Mouse (Mus musculus): ENCODE measurements around the gene Pzp. TPM values are rescaled to one million over a fixed set of nuclear protein-coding genes. Genes with fewer than 3 reads are reported as not detected.
A peak's percentile ranks its signal among the peaks of the same experiment; 100 is the strongest.

Pzp gene
- polyA plus RNA-seq, 1 experiment from 2014 or later = not detected

GRCm38 (mm10) chr6:128447063-128447462 lies 79.5 kb downstream of the Pzp start:
- H3K4me3 ChIP-seq (ENCODE audit: low read depth, low read length) = no peak overlapping the region
- ATAC-seq (replicated peaks; ENCODE audit: low FRiP score, low TSS enrichment, low read depth) (no peak), DNase-seq (ENCODE audit: low spot score) (no peak)
- H3K9ac ChIP-seq (ENCODE audit: low read length) = no peak overlapping the region
- H3K9me3 ChIP-seq (ENCODE audit: control insufficient read depth, low read length) = no peaks in the 10 kb centered on the region
- H3K4me1 ChIP-seq (replicated peaks; ENCODE audit: control insufficient read depth, insufficient read depth, low read length) = no peaks in the 10 kb centered on the region
- WGBS = 96% methylated on average over 5 of the region's 5 CpGs
- H3K36me3 ChIP-seq (ENCODE audit: control insufficient read depth, insufficient read depth, low read length) = no peaks in the 10 kb centered on the region
- H3K27me3 ChIP-seq (replicated peaks; ENCODE audit: control insufficient read depth, insufficient read depth, low read length) = no peaks in the 10 kb centered on the region
- H3K27ac ChIP-seq (ENCODE audit: low read depth) = no peak overlapping the region
- H3K4me2 ChIP-seq (ENCODE audit: low read length) = no peak overlapping the region

GRCm38 (mm10) chr6:128445761-128446535 lies 80.6 kb downstream of the Pzp start:
- DNase-seq (ENCODE audit: low spot score) (no peak), ATAC-seq (replicated peaks; ENCODE audit: low FRiP score, low TSS enrichment, low read depth) (peak; percentile 77)
- Histone ChIP-seq H3K9ac (ENCODE audit: low read length) (no peak overlapping the region), H3K4me2 (ENCODE audit: low read length) (peak overlapping the region; percentile 31), H3K27ac (ENCODE audit: low read depth) (no peak overlapping the region), H3K9me3 (ENCODE audit: control insufficient read depth, low read length) (no peaks in the 10 kb centered on the region), H3K27me3 (replicated peaks; ENCODE audit: control insufficient read depth, insufficient read depth, low read length) (no peaks in the 10 kb centered on the region), H3K36me3 (ENCODE audit: control insufficient read depth, insufficient read depth, low read length) (no peaks in the 10 kb centered on the region), H3K4me3 (ENCODE audit: low read depth, low read length) (no peak overlapping the region), H3K4me1 (replicated peaks; ENCODE audit: control insufficient read depth, insufficient read depth, low read length) (no peaks in the 10 kb centered on the region)
- WGBS = 15% methylated on average over 14 of the region's 14 CpGs

GRCm38 (mm10) chr6:128440238-128440637 lies 86.3 kb downstream of the Pzp start:
- no peak overlapping the region for H3K4me3 ChIP-seq (ENCODE audit: low read depth, low read length)
- H3K4me2 ChIP-seq (ENCODE audit: low read length) = no peak overlapping the region
- H3K27ac ChIP-seq (ENCODE audit: low read depth) = no peak overlapping the region
- no peak overlapping the region for H3K9ac ChIP-seq (ENCODE audit: low read length)
- H3K27me3 ChIP-seq (replicated peaks; ENCODE audit: control insufficient read depth, insufficient read depth, low read length) = no peaks in the 10 kb centered on the region
- ATAC-seq (replicated peaks; ENCODE audit: low FRiP score, low TSS enrichment, low read depth) = no peak
- DNase-seq (ENCODE audit: low spot score) = no peak
- no peaks in the 10 kb centered on the region for H3K9me3 ChIP-seq (ENCODE audit: control insufficient read depth, low read length)
- H3K4me1 ChIP-seq (replicated peaks; ENCODE audit: control insufficient read depth, insufficient read depth, low read length) = peaks cover 17% of the 10 kb centered on the region
- H3K36me3 ChIP-seq (ENCODE audit: control insufficient read depth, insufficient read depth, low read length) = peaks cover 12% of the 10 kb centered on the region
- 92% methylated on average over 2 of the region's 2 CpGs for WGBS

DNA sequence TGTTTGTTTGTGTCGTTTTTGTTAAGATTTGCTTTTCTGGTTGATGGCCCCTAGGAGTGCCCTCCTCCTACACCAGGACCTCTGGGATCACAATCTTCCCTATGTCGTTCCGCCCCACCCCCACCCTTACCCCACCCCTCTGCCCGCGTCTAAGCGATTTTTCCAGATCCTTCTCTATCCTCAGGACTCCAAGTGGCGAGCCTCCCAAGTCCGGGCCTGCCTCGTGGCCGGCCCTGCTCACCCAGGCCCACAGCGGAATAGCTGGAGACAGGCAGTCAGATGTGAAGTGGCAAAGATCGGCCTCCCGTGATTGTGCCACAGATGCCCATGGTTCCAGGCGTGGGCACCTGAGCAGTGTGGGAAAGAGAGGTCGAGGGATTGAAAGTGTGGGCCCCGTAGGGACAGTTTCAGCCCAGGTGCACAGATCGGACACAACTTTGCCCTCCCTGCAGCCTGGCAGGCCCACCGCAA lies 87.6 kb downstream of the Pzp start:
- H3K4me2 ChIP-seq (ENCODE audit: low read length) = peak overlapping the region; percentile 60
- ATAC-seq (replicated peaks; ENCODE audit: low FRiP score, low TSS enrichment, low read depth) = peak; percentile 45
- H3K27me3 ChIP-seq (replicated peaks; ENCODE audit: control insufficient read depth, insufficient read depth, low read length) = no peaks in the 10 kb centered on the region
- peak overlapping the region; percentile 97 for H3K9ac ChIP-seq (ENCODE audit: low read length)
- H3K27ac ChIP-seq (ENCODE audit: low read depth) = peak overlapping the region; percentile 93
- peaks cover 26% of the 10 kb centered on the region for H3K36me3 ChIP-seq (ENCODE audit: control insufficient read depth, insufficient read depth, low read length)
- peaks cover 17% of the 10 kb centered on the region for H3K4me1 ChIP-seq (replicated peaks; ENCODE audit: control insufficient read depth, insufficient read depth, low read length)
- WGBS = 20% methylated on average over 17 of the region's 18 CpGs
- no peak for DNase-seq (ENCODE audit: low spot score)
- H3K9me3 ChIP-seq (ENCODE audit: control insufficient read depth, low read length) = no peaks in the 10 kb centered on the region
- peak overlapping the region; percentile 98 for H3K4me3 ChIP-seq (ENCODE audit: low read depth, low read length)

DNA sequence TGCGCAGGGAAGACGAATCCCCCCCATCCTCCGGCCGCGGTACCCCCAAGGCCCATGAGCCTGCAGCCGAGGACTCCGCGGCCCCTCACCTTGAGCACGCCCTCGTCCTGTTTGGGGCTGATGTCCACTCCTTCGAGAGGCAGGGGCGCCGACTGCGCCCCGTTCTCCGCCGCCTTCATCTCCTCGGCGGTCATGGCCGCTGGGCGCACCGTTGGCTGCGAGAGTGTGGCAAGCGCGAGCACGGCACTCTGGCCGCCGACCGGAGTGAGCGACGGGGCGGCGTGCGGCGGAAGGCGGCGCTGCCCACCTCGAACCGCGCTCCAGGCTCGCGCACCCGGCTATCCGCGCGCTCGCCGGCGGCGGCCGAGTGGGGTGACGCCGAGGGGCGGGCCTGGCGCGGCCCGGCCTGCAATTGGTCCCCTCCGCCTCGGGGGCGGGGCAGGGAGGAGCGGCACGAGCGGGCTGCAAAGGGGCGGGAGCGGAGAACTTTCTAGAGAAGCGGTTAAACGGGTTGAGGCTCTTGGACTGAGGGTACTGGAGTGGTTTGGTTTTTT lies 88.1 kb downstream of the Pzp start, which contains the start of gene Fkbp4:
Gene Fkbp4, minus strand, starts transcription at position 361 of the 554 bp plus-strand sequence.
- ATAC-seq (replicated peaks; ENCODE audit: low FRiP score, low TSS enrichment, low read depth) = peak; percentile 91
- Histone ChIP-seq H3K4me3 (ENCODE audit: low read depth, low read length) (peak within 1 kb of the TSS; percentile 98), H3K27me3 (replicated peaks; ENCODE audit: control insufficient read depth, insufficient read depth, low read length) (no peaks in the 10 kb centered on the region), H3K4me2 (ENCODE audit: low read length) (peak within 1 kb of the TSS; percentile 60), H3K9ac (ENCODE audit: low read length) (peak within 1 kb of the TSS; percentile 97), H3K36me3 (ENCODE audit: control insufficient read depth, insufficient read depth, low read length) (peaks cover 31% of the 10 kb centered on the region), H3K4me1 (replicated peaks; ENCODE audit: control insufficient read depth, insufficient read depth, low read length) (peaks cover 17% of the 10 kb centered on the region), H3K9me3 (ENCODE audit: control insufficient read depth, low read length) (no peaks in the 10 kb centered on the region), H3K27ac (ENCODE audit: low read depth) (peak within 1 kb of the TSS; percentile 93)
- peak; percentile 91 for DNase-seq (ENCODE audit: low spot score)
- under 1% methylated on average over 65 of the region's 67 CpGs for WGBS

GRCm38 (mm10) chr6:128437731-128438316 lies 88.7 kb downstream of the Pzp start:
- peak; percentile 86 for ATAC-seq (replicated peaks; ENCODE audit: low FRiP score, low TSS enrichment, low read depth)
- H3K9ac ChIP-seq (ENCODE audit: low read length) = peak overlapping the region; percentile 97
- H3K27ac ChIP-seq (ENCODE audit: low read depth) = peak overlapping the region; percentile 93
- H3K9me3 ChIP-seq (ENCODE audit: control insufficient read depth, low read length) = no peaks in the 10 kb centered on the region
- H3K27me3 ChIP-seq (replicated peaks; ENCODE audit: control insufficient read depth, insufficient read depth, low read length) = no peaks in the 10 kb centered on the region
- WGBS = 0% methylated on average over 49 of the region's 52 CpGs
- DNase-seq (ENCODE audit: low spot score) = peak; percentile 88
- H3K4me1 ChIP-seq (replicated peaks; ENCODE audit: control insufficient read depth, insufficient read depth, low read length) = peaks cover 17% of the 10 kb centered on the region
- H3K4me3 ChIP-seq (ENCODE audit: low read depth, low read length) = peak overlapping the region; percentile 98
- peaks cover 36% of the 10 kb centered on the region for H3K36me3 ChIP-seq (ENCODE audit: control insufficient read depth, insufficient read depth, low read length)
- peak overlapping the region; percentile 60 for H3K4me2 ChIP-seq (ENCODE audit: low read length)

GRCm38 (mm10) chr6:128437288-128437687 lies 89.2 kb downstream of the Pzp start:
- peak overlapping the region; percentile 93 for H3K27ac ChIP-seq (ENCODE audit: low read depth)
- H3K4me3 ChIP-seq (ENCODE audit: low read depth, low read length) = peak overlapping the region; percentile 98
- no peaks in the 10 kb centered on the region for H3K27me3 ChIP-seq (replicated peaks; ENCODE audit: control insufficient read depth, insufficient read depth, low read length)
- WGBS = 4% methylated on average over 10 of the region's 10 CpGs
- peaks cover 17% of the 10 kb centered on the region for H3K4me1 ChIP-seq (replicated peaks; ENCODE audit: control insufficient read depth, insufficient read depth, low read length)
- no peaks in the 10 kb centered on the region for H3K9me3 ChIP-seq (ENCODE audit: control insufficient read depth, low read length)
- peak overlapping the region; percentile 97 for H3K9ac ChIP-seq (ENCODE audit: low read length)
- H3K4me2 ChIP-seq (ENCODE audit: low read length) = peak overlapping the region; percentile 60
- ATAC-seq (replicated peaks; ENCODE audit: low FRiP score, low TSS enrichment, low read depth) (no peak), DNase-seq (ENCODE audit: low spot score) (no peak)
- peaks cover 42% of the 10 kb centered on the region for H3K36me3 ChIP-seq (ENCODE audit: control insufficient read depth, insufficient read depth, low read length)

DNA sequence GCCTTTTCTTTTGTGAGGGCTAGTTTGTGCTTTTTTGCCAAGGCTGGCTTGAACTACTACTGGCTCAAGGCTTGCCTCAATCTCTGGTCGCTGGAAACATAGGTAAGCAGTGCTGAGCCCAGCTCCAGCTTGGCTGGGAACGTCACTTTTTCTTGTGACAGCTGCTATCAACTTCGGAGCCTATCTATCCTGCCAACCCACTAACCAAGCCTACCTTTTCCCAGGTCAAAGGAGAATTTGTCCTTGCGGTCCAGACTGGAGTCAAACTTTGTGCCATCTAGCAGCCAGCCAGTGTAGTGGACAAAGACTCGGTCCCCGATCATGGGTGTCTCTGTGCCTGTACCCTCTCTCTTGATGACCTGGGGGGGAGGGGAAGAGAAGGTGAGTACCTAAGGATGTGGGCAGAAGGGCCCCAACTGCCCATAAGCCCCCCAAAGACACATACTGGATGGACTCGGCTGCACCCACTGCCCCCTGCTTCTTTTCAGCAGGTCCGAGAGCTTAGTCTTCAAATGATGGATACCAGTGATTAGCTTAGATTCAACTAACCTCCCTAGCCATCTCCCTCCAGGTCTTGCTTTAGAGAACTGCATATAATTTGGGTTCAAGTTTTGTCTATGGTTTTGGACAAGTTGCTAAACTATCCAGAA lies 90.0 kb downstream of the Pzp start:
- Histone ChIP-seq H3K9ac (ENCODE audit: low read length) (peak overlapping the region; percentile 97), H3K27ac (ENCODE audit: low read depth) (no peak overlapping the region), H3K27me3 (replicated peaks; ENCODE audit: control insufficient read depth, insufficient read depth, low read length) (no peaks in the 10 kb centered on the region), H3K4me3 (ENCODE audit: low read depth, low read length) (peak overlapping the region; percentile 98), H3K4me1 (replicated peaks; ENCODE audit: control insufficient read depth, insufficient read depth, low read length) (peaks cover 17% of the 10 kb centered on the region), H3K36me3 (ENCODE audit: control insufficient read depth, insufficient read depth, low read length) (peaks cover 50% of the 10 kb centered on the region), H3K9me3 (ENCODE audit: control insufficient read depth, low read length) (no peaks in the 10 kb centered on the region), H3K4me2 (ENCODE audit: low read length) (peak overlapping the region; percentile 60)
- ATAC-seq (replicated peaks; ENCODE audit: low FRiP score, low TSS enrichment, low read depth) (no peak), DNase-seq (ENCODE audit: low spot score) (no peak)
- WGBS = 81% methylated on average over 8 of the region's 8 CpGs
